Comparison of ENCODE assay signal across 12 mouse cellular contexts in genomic region chr6:66929694-66930093, GRCm38 (mm10). TPM values are rescaled to one million over a fixed set of nuclear protein-coding genes. Genes with fewer than 3 reads are reported as not detected.
DNase-seq lines count a peak whose midpoint lies in the region; ATAC-seq and TF ChIP-seq lines count a peak whose summit lies in the region.
"Had no signal": no experiment of that assay in that cellular context is flagged by ENCODE, and none has a peak within 500 bp of the region (broad histone marks: within the 10 kb centered on the region; RNA-seq: fewer than 3 reads in every experiment).

No protein-coding gene starts in this region.

- no peak overlapping the region for H3K27ac ChIP-seq in spleen, adult 2 months (ENCODE audit: insufficient read depth, low read length)
- H3K27ac ChIP-seq in intestine, embryonic 16.5 days (ENCODE audit: low read length) = no peak overlapping the region
- H3K27ac ChIP-seq in liver, embryonic 13.5 days = no peak overlapping the region
- H3K27ac ChIP-seq: embryonic facial prominence, embryonic 13.5 days; hindbrain, embryonic 15.5 days; limb, embryonic 12.5 days had no signal

- no peaks in the 10 kb centered on the region for H3K27me3 ChIP-seq in spleen, adult 2 months (ENCODE audit: control insufficient read depth, insufficient read depth, low read length)
- no peaks in the 10 kb centered on the region for H3K27me3 ChIP-seq in intestine, embryonic 16.5 days (replicated peaks; ENCODE audit: control insufficient read depth, insufficient read depth, low read length)
- H3K27me3 ChIP-seq in liver, embryonic 13.5 days = no peaks in the 10 kb centered on the region
- H3K27me3 ChIP-seq: embryonic facial prominence, embryonic 13.5 days; hindbrain, embryonic 15.5 days; limb, embryonic 12.5 days had no signal

- peak; percentile 33; the same call in 1 of the 2 replicates for ATAC-seq in intestine, embryonic 16.5 days
- ATAC-seq in liver, embryonic 13.5 days (ENCODE audit: low read depth) = peak; percentile 74

- H3K36me3 ChIP-seq in spleen, adult 2 months (ENCODE audit: control insufficient read depth, insufficient read depth, low read length) = no peaks in the 10 kb centered on the region
- no peaks in the 10 kb centered on the region for H3K36me3 ChIP-seq in intestine, embryonic 16.5 days (ENCODE audit: control insufficient read depth, insufficient read depth, low read length)
- H3K36me3 ChIP-seq in liver, embryonic 13.5 days = no peaks in the 10 kb centered on the region
- H3K36me3 ChIP-seq: embryonic facial prominence, embryonic 13.5 days; hindbrain, embryonic 15.5 days; limb, embryonic 12.5 days had no signal

- WGBS in spleen, adult 2 months = 13% methylated on average over 7 of the region's 7 CpGs
- 29% methylated on average over 7 of the region's 7 CpGs for WGBS in intestine, embryonic 16.5 days
- WGBS in liver, embryonic 13.5 days (ENCODE audit: insufficient replicate concordance) = 9% methylated on average over 7 of the region's 7 CpGs
- WGBS in lung, adult 2 months = 49% methylated on average over 7 of the region's 7 CpGs

- H3K9me3 ChIP-seq in intestine, embryonic 16.5 days (ENCODE audit: control insufficient read depth, low read length) = no peaks in the 10 kb centered on the region
- no peaks in the 10 kb centered on the region for H3K9me3 ChIP-seq in liver, embryonic 13.5 days (replicated peaks)
- H3K9me3 ChIP-seq: embryonic facial prominence, embryonic 13.5 days; hindbrain, embryonic 15.5 days; limb, embryonic 12.5 days had no signal

- H3K4me1 ChIP-seq in spleen, adult 2 months (ENCODE audit: control insufficient read depth, insufficient read depth, insufficient read length) = no peaks in the 10 kb centered on the region; the same call in 1 of the 2 replicates
- peaks cover 7% of the 10 kb centered on the region; the same call in 1 of the 2 replicates for H3K4me1 ChIP-seq in intestine, embryonic 16.5 days (ENCODE audit: control insufficient read depth, insufficient read depth, low read length)
- H3K4me1 ChIP-seq in liver, embryonic 13.5 days (replicated peaks) = peaks cover 24% of the 10 kb centered on the region
- H3K4me1 ChIP-seq in lung, adult 2 months (ENCODE audit: control insufficient read depth, insufficient read depth, low read length) = peaks cover 5% of the 10 kb centered on the region

- no peak for TF ChIP-seq POLR2A in spleen, adult 2 months (IDR thresholded peaks at IDR 0.05; ENCODE audit: low read depth, low read length)
- TF ChIP-seq POLR2A in lung, adult 2 months (IDR thresholded peaks at IDR 0.05; ENCODE audit: borderline replicate concordance, extremely low read depth, low read depth, low read length) = no peak

- DNase-seq in spleen, adult 2 months (ENCODE audit: low read depth in 1 of 2, low spot score in 2 of 2) = peak; percentile 8 to 63
- no peak for DNase-seq in spleen, postnatal 4 days (ENCODE audit: low spot score in 2 of 2)
- no peak for DNase-seq in liver, embryonic 13.5 days
- no peak for DNase-seq in right cerebral cortex, adult 18-20 months
- no peak for DNase-seq in cerebellum, postnatal 25 days
- no peak for DNase-seq in lung, adult 2 months
- no peak for DNase-seq in ovary, adult 18-20 months (ENCODE audit: low spot score)
- DNase-seq: heart, adult 11 months had no signal

- H3K4me3 ChIP-seq in spleen, adult 2 months (ENCODE audit: extremely low read depth, insufficient read depth, insufficient read length) = peak overlapping the region; percentile 33; the same call in 1 of the 2 replicates
- no peak overlapping the region for H3K4me3 ChIP-seq in intestine, embryonic 16.5 days (ENCODE audit: low read length)
- no peak overlapping the region for H3K4me3 ChIP-seq in liver, embryonic 13.5 days (replicated peaks)
- H3K4me3 ChIP-seq in lung, adult 2 months (replicated peaks; ENCODE audit: extremely low read depth, low read depth, low read length) = no peak overlapping the region
- H3K4me3 ChIP-seq: embryonic facial prominence, embryonic 13.5 days; hindbrain, embryonic 15.5 days; limb, embryonic 12.5 days had no signal

- no peak for TF ChIP-seq CTCF in spleen, adult 2 months (IDR thresholded peaks at IDR 0.05; ENCODE audit: extremely low read depth, insufficient read depth, insufficient read length, insufficient replicate concordance)
- TF ChIP-seq CTCF in lung, adult 2 months (IDR thresholded peaks at IDR 0.05; ENCODE audit: insufficient read depth, low read length) = no peak

- H3K9ac ChIP-seq in intestine, embryonic 16.5 days (ENCODE audit: low read depth, low read length) = no peak overlapping the region
- peak overlapping the region; percentile 8; the same call in 1 of the 2 replicates for H3K9ac ChIP-seq in liver, embryonic 13.5 days
- H3K9ac ChIP-seq: embryonic facial prominence, embryonic 13.5 days; hindbrain, embryonic 15.5 days; limb, embryonic 12.5 days had no signal

- H3K4me2 ChIP-seq in intestine, embryonic 16.5 days (ENCODE audit: low read depth, low read length) = no peak overlapping the region
- H3K4me2 ChIP-seq in liver, embryonic 13.5 days = peak overlapping the region; percentile 20; the same call in 1 of the 2 replicates
- H3K4me2 ChIP-seq: embryonic facial prominence, embryonic 13.5 days; hindbrain, embryonic 15.5 days; limb, embryonic 12.5 days had no signal

RNA-seq across cellular contexts. Expression of gene Gng12, which starts 33.5 kb away (rescaled TPM):
- polyA plus RNA-seq in spleen, adult 2 months (2012; rRNA removed) = 6.6 and 6.9 TPM in 2 replicates
- polyA plus RNA-seq in intestine, embryonic 16.5 days (2015; fragmentation: Nextera tagmentation; extraction: Ambion mirVana) = 165 and 186 TPM in 2 replicates
- polyA plus RNA-seq in liver, embryonic 13.5 days (2015; fragmentation: Nextera tagmentation; extraction: Ambion mirVana) = 26.4 and 31.9 TPM in 2 replicates
- 19.7 and 29.8 TPM in 2 replicates for polyA plus RNA-seq in lung, adult 2 months (2012; rRNA removed)

Comparison
In these comparisons a context has a peak if more than half of its experiments do, and no peak if none do; other contexts are left out.
1. DNase-seq: peak in spleen, adult 2 months (2 of 2); none in spleen, postnatal 4 days (0 of 2), liver, embryonic 13.5 days (single experiment), right cerebral cortex, adult 18-20 months (single experiment), cerebellum, postnatal 25 days (0 of 2), lung, adult 2 months (single experiment) and ovary, adult 18-20 months (single experiment).